Mouse (Mus musculus): Measurements from ENCODE around the gene Hist1h2ah. TPM values are rescaled to one million over a fixed set of nuclear protein-coding genes. Genes with fewer than 3 reads are reported as not detected.

Hist1h2ah gene
- total and polyA plus RNA-seq, 3 experiments: 3.7 to 1,284 TPM; not detected in 1

- no peaks in the 10 kb centered on the region for H3K79me2 ChIP-seq (ENCODE audit: control insufficient read depth, insufficient read depth, low read length, poor library complexity)
- H3K36me3 ChIP-seq (ENCODE audit: control insufficient read depth in 1 of 2, insufficient read depth in 2 of 2, low read length in 2 of 2): peaks cover 0 to 4% of the 10 kb centered on the region in 2 experiments; a peak in 1 of 4 replicates
- H3K9me3 ChIP-seq (replicated peaks; ENCODE audit: insufficient read depth, low read length): no peaks in the 10 kb centered on the region
- no peak for TF ChIP-seq USF1 (IDR thresholded peaks at IDR 0.05; ENCODE audit: low read depth, low read length)
- no peak for TF ChIP-seq SIN3A (IDR thresholded peaks at IDR 0.05; ENCODE audit: low read length)
- TF ChIP-seq E2F4 (IDR thresholded peaks at IDR 0.05; ENCODE audit: borderline replicate concordance, low read depth, low read length): no peak
- TF ChIP-seq MAFK (IDR thresholded peaks at IDR 0.05; ENCODE audit: borderline replicate concordance, low read depth, low read length): no peak
- no peak for TF ChIP-seq SMC3 (IDR thresholded peaks at IDR 0.05; ENCODE audit: low read depth, low read length)
- no peak for TF ChIP-seq ETS1 (IDR thresholded peaks at IDR 0.05; ENCODE audit: low read depth, low read length)
- no peak for TF ChIP-seq RCOR1 (IDR thresholded peaks at IDR 0.05; ENCODE audit: low read depth, low read length)
- no peak for TF ChIP-seq ZNF384 (IDR thresholded peaks at IDR 0.05; ENCODE audit: low read depth, low read length)
- no peak for TF ChIP-seq POLR2AphosphoS5 (IDR thresholded peaks at IDR 0.05; ENCODE audit: borderline replicate concordance, low read depth, low read length)
- TF ChIP-seq GATA1 (IDR thresholded peaks at IDR 0.05; ENCODE audit: low read depth, low read length): no peak
- TF ChIP-seq USF2 (IDR thresholded peaks at IDR 0.05; ENCODE audit: borderline replicate concordance in 1 of 2, insufficient read depth in 1 of 2, low read depth in 1 of 2, low read length in 2 of 2): no peak
- no peak for TF ChIP-seq MEF2A (IDR thresholded peaks at IDR 0.05; ENCODE audit: extremely low read depth, insufficient replicate concordance, low read depth, low read length, poor library complexity, severe bottlenecking)
- no peak for TF ChIP-seq MYB (IDR thresholded peaks at IDR 0.05; ENCODE audit: low read depth, low read length)
- H3K4me1 ChIP-seq (ENCODE audit: control insufficient read depth in 1 of 2, insufficient read depth in 2 of 2, low read length in 2 of 2): no peaks in the 10 kb centered on the region
- no peak for DNase-seq (ENCODE audit: low read depth, low spot score)
- peaks cover 2 to 8% of the 10 kb centered on the region in 2 experiments; a peak in 3 of 4 replicates for H3K27me3 ChIP-seq (ENCODE audit: control insufficient read depth in 1 of 2, insufficient read depth in 2 of 2, low read length in 2 of 2)
- no peak overlapping the region for H3K9ac ChIP-seq (ENCODE audit: control insufficient read depth, low read depth, low read length, poor library complexity, severe bottlenecking)
- H3K4me3 ChIP-seq (ENCODE audit: control insufficient read depth in 1 of 2, insufficient read depth in 1 of 2, low read depth in 2 of 2, low read length in 2 of 2): no peak overlapping the region
- H3K27ac ChIP-seq (ENCODE audit: control insufficient read depth, low read depth, low read length): no peak overlapping the region
These were observed 21.7 kb downstream of the Hist1h2ah start for GRCm38 (mm10) chr13:22013716-22014115.

DNA sequence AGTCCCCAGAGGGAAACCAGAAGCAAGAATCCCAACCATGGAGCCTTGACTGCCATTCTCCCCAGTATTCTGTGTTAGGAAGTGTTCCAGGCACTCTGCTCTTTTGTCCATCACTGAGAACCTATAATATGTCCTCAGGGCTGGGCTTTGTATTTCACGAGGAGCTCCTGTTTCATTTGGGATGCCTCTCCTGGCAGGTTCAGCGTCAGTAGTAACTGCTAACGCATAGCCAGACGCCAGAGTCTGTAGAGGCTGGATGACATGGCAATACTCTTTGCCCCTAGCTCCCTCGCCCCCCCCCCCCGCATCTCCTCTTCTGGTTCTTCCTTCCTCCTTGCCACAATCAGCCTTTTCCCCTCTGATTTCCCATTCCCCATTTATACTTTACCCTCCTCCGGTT lies 25.7 kb downstream of the Hist1h2ah start, which contains the start of gene Prss16:
Gene Prss16, minus strand, starts transcription at position 101 of the 400 bp plus-strand sequence.
- TF ChIP-seq GATA1 (IDR thresholded peaks at IDR 0.05; ENCODE audit: low read depth, low read length): no peak
- TF ChIP-seq SIN3A (IDR thresholded peaks at IDR 0.05; ENCODE audit: low read length): no peak
- no peak for TF ChIP-seq MAZ (IDR thresholded peaks at IDR 0.05; ENCODE audit: low read depth, low read length)
- no peak for TF ChIP-seq TBP (IDR thresholded peaks at IDR 0.05; ENCODE audit: low read depth, low read length)
- Histone ChIP-seq H3K27ac (ENCODE audit: control insufficient read depth, low read depth, low read length) (no peak within 1 kb of the TSS), H3K36me3 (ENCODE audit: control insufficient read depth in 1 of 2, insufficient read depth in 2 of 2, low read length in 2 of 2) (peaks cover 0 to 3% of the 10 kb centered on the region in 2 experiments; a peak in 2 of 4 replicates), H3K9ac (ENCODE audit: control insufficient read depth, low read depth, low read length, poor library complexity, severe bottlenecking) (no peak within 1 kb of the TSS), H3K79me2 (ENCODE audit: control insufficient read depth, insufficient read depth, low read length, poor library complexity) (no peaks in the 10 kb centered on the region), H3K9me3 (replicated peaks; ENCODE audit: insufficient read depth, low read length) (no peaks in the 10 kb centered on the region), H3K4me1 (ENCODE audit: control insufficient read depth in 1 of 2, insufficient read depth in 2 of 2, low read length in 2 of 2) (no peaks in the 10 kb centered on the region; a peak in 1 of 4 replicates), H3K4me3 (ENCODE audit: control insufficient read depth in 1 of 2, insufficient read depth in 1 of 2, low read depth in 2 of 2, low read length in 2 of 2) (no peak within 1 kb of the TSS), H3K27me3 (ENCODE audit: control insufficient read depth in 1 of 2, insufficient read depth in 2 of 2, low read length in 2 of 2) (peaks cover 2 to 10% of the 10 kb centered on the region in 2 experiments; a peak in 3 of 4 replicates)
- DNase-seq (ENCODE audit: low read depth, low spot score): no peak
